Mouse (Mus musculus) fibroblast of lung, adult 2 months (primary cell): ENCODE data around the gene 2610042L04Rik.
"Not testable (repeated sequence)": the region's sequence is repeated elsewhere in the genome, so short reads cannot be mapped to it uniquely, and the experiment has no call there.

Experiments used
- DNase-seq: peaks from one replicate; pipeline ENCODE4 v3.0.0-alpha.2; 2011; ENCODE audit warnings: low read depth

The 2610042L04Rik gene

GRCm38 (mm10) chr14:4334476-4335080 lies at the start of gene 2610042L04Rik:
Gene 2610042L04Rik (plus strand): TSS chr14:4334763.
- not testable (repeated sequence) for DNase-seq

GRCm38 (mm10) chr14:4316983-4317382 lies 17.6 kb upstream of the 2610042L04Rik start, which contains the start of gene Gm3149:
Gene Gm3149 (plus strand): TSS chr14:4317283.
- not testable (repeated sequence) for DNase-seq

GRCm38 (mm10) chr14:4335506-4335905 lies 943 bp downstream of the 2610042L04Rik start:
- DNase-seq = not testable (repeated sequence)

DNA sequence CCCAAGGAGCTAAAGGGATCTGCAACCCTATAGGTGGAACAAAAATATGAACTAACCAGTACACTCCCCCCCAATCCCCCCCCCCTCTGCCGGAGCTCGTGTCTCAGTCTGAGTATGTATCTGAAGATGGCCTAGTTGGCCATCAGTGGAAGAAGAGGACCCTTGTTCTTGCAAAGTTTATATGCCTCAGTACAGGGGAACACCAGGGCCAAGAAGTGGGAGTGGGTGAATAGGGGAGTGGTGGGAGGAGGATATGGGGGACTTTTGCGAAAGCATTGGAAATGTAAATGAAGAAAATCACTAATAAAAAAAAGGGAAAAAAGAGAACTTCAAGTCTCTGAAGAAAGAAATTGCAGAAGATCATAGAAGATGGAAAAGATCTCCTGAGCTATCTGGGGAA lies 34.4 kb downstream of the 2610042L04Rik start:
- not testable (repeated sequence) for DNase-seq

GRCm38 (mm10) chr14:4369691-4370090 lies 35.1 kb downstream of the 2610042L04Rik start:
- DNase-seq = not testable (repeated sequence)

GRCm38 (mm10) chr14:4377871-4378270 lies 43.3 kb downstream of the 2610042L04Rik start:
- not testable (repeated sequence) for DNase-seq

DNA sequence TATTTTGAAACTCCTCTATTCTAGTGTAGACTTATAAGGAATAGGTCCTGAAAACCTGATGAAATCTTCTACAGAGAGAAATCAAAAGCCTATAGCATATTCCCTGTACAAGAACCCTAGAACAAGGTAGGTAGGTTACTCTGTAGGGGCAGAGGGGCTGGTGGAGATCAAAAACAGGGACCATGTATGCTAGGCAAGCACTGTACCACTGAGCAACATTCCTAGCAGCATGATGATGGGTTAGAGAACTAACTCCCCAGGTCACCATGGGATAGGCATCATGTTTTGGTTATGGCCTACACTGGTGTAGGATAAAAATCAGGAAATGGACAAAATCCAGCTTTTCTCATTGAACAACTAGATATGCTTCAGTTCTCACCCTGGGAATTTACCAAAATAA lies 51.0 kb downstream of the 2610042L04Rik start:
- not testable (repeated sequence) for DNase-seq

GRCm38 (mm10) chr14:4392841-4393530 lies 58.4 kb downstream of the 2610042L04Rik start:
- DNase-seq = not testable (repeated sequence)

DNA sequence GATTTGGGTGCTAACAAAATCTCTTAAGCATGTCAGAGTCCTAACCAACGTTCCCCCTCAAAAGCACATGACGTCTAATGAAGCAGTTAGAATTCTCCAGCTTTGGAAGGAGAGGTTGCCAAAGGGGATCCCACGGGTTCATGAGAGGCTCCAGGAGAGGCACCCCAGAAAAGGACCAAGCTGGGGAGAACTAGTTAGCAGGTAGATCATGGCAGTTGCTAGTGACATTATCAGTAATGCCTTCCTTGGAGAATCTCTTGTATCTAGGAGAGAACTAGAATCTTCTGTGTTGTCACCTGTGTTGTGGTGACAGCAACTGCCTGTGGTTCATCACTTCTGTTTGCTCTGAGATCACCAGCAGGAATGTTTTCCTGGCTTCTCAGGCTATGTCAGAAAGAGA lies 62.7 kb downstream of the 2610042L04Rik start, which contains the start of gene Gm3159:
Gm3159 (plus strand) TSS at position 301 of the 400 bp plus-strand sequence.
- DNase-seq = not testable (repeated sequence)

DNA sequence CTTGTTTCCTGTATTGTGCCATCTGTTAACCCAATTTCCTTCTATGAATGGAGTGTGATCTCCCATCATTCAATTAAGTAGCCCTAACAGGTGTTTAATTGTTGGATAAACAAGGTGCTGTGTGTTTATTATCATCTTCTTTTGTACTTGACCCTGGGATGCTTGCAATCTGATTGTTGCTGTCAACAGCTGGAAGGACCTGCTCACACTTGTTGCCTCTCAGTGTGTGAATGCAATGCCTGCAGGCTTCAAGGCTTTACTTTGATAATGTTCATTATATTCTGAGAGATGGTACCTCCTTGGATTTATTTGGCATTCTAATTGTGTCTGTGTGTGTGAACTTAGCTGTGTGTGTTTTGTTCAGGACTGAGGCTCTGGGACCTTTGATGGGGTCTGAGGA lies 64.1 kb downstream of the 2610042L04Rik start:
- not testable (repeated sequence) for DNase-seq

GRCm38 (mm10) chr14:4400115-4400789 lies 65.7 kb downstream of the 2610042L04Rik start:
- DNase-seq = not testable (repeated sequence)

DNA sequence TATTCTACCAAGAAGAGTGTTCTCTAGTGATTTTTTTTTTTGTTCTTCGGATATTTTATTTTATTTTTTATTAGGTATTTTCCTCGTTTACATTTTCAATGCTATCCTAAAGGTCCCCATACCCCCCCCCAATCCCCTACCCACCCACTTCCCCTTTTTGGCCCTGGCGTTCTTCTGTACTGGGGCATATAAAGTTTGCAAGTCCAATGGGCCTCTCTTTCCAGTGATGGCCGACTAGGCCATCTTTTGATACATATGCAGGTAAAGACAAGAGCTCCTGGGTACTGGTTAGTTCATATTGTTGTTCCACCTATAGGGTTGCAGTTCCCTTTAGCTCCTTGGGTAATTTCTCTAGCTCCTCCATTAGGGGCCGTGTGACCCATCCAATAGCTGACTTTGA lies 66.7 kb downstream of the 2610042L04Rik start:
- not testable (repeated sequence) for DNase-seq

GRCm38 (mm10) chr14:4403840-4404239 lies 69.3 kb downstream of the 2610042L04Rik start:
- not testable (repeated sequence) for DNase-seq
